In the genomic region with DNA sequence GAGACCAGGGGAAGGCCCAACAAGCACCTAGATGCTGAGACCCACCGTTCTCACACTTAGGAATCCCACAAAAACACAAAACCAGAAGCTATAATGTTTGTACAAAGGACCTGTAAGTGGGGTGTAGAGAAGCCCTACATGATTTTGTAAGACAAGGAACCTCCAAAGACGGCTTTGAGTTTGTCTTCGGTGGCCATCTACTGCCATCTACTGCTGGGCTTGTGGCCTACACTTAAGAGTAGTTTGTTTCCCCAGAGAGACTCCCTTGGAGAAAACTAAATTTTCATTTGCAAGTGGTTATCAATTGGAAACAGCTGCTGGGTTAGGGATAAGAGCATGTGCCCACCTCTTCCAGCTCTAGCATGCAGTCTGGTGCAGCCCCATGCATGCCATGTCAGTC, we compare ENCODE assay signal across 9 mouse cellular contexts. TPM values are rescaled to one million over a fixed set of nuclear protein-coding genes. Genes with fewer than 3 reads are reported as not detected.
A peak's percentile ranks its signal among the peaks of the same experiment; 100 is the strongest.
DNase-seq lines count a peak whose midpoint lies in the region; ATAC-seq and TF ChIP-seq lines count a peak whose summit lies in the region.
"Had no signal": no experiment of that assay in that cellular context is flagged by ENCODE, and none has a peak within 500 bp of the region (broad histone marks: within the 10 kb centered on the region; RNA-seq: fewer than 3 reads in every experiment).

No protein-coding gene starts in this region.

- peak; percentile 58 for DNase-seq in intestine, embryonic 14.5 days (ENCODE audit: low spot score)
- peak; percentile 50 for DNase-seq in ES-CJ7 (ENCODE audit: low read depth, low spot score)
- peak; percentile 73 for DNase-seq in brain, embryonic 14.5 days (ENCODE audit: low read depth)
- peak; percentile 1 to 41 for DNase-seq in layer of hippocampus, adult 2 months (ENCODE audit: low spot score in 2 of 2)
- peak; percentile 14 for DNase-seq in lung, postnatal 25 days (ENCODE audit: low spot score)
- DNase-seq in urinary bladder, postnatal 36 days (ENCODE audit: low spot score in 2 of 2) = peak; percentile 19 to 33

- H3K9me3 ChIP-seq in intestine, embryonic 14.5 days (ENCODE audit: control insufficient read depth, low read length) = no peaks in the 10 kb centered on the region
- no peaks in the 10 kb centered on the region for H3K9me3 ChIP-seq in intestine, embryonic 15.5 days
- no peaks in the 10 kb centered on the region for H3K9me3 ChIP-seq in forebrain, embryonic 13.5 days (replicated peaks)

- TF ChIP-seq POLR2A in brain, embryonic 14.5 days (IDR thresholded peaks at IDR 0.05; ENCODE audit: borderline replicate concordance, extremely low read depth, insufficient read depth, insufficient read length, poor library complexity, severe bottlenecking) = no peak

- H3K36me3 ChIP-seq in intestine, embryonic 14.5 days (ENCODE audit: control insufficient read depth, insufficient read depth, low read length) = no peaks in the 10 kb centered on the region
- H3K36me3 ChIP-seq in intestine, embryonic 15.5 days = no peaks in the 10 kb centered on the region
- H3K36me3 ChIP-seq in forebrain, embryonic 13.5 days (ENCODE audit: poor library complexity, severe bottlenecking) = no peaks in the 10 kb centered on the region

- H3K27ac ChIP-seq in intestine, embryonic 14.5 days (ENCODE audit: low read depth) = no peak overlapping the region
- H3K27ac ChIP-seq in intestine, embryonic 15.5 days = no peak overlapping the region
- no peak overlapping the region for H3K27ac ChIP-seq in forebrain, embryonic 13.5 days
- H3K27ac ChIP-seq in layer of hippocampus, adult 2 months = no peak overlapping the region

- ATAC-seq in intestine, embryonic 14.5 days (replicated peaks; ENCODE audit: low FRiP score, low TSS enrichment, low read depth) = no peak
- no peak for ATAC-seq in intestine, embryonic 15.5 days
- ATAC-seq in forebrain, embryonic 13.5 days = peak; percentile 58

- 41% methylated on average over 3 of the region's 3 CpGs for WGBS in intestine, embryonic 14.5 days
- WGBS in intestine, embryonic 15.5 days = 41% methylated on average over 3 of the region's 3 CpGs
- 47% methylated on average over 3 of the region's 3 CpGs for WGBS in forebrain, embryonic 13.5 days

- no peak overlapping the region for H3K4me3 ChIP-seq in intestine, embryonic 14.5 days (ENCODE audit: low read depth, low read length)
- no peak overlapping the region for H3K4me3 ChIP-seq in intestine, embryonic 15.5 days (replicated peaks)
- H3K4me3 ChIP-seq in forebrain, embryonic 13.5 days = no peak overlapping the region
- no peak overlapping the region for H3K4me3 ChIP-seq in layer of hippocampus, adult 2 months

- no peak overlapping the region for H3K4me2 ChIP-seq in intestine, embryonic 14.5 days (ENCODE audit: low read length)
- no peak overlapping the region for H3K4me2 ChIP-seq in intestine, embryonic 15.5 days (replicated peaks)
- H3K4me2 ChIP-seq in forebrain, embryonic 13.5 days = no peak overlapping the region

- H3K27me3 ChIP-seq in intestine, embryonic 14.5 days (replicated peaks; ENCODE audit: control insufficient read depth, insufficient read depth, low read length) = no peaks in the 10 kb centered on the region
- no peaks in the 10 kb centered on the region for H3K27me3 ChIP-seq in intestine, embryonic 15.5 days (replicated peaks)
- H3K27me3 ChIP-seq in forebrain, embryonic 13.5 days = no peaks in the 10 kb centered on the region

- peak; percentile 60; the same call in 1 of the 2 replicates for TF ChIP-seq CTCF in brain, embryonic 14.5 days (IDR thresholded peaks at IDR 0.05; ENCODE audit: borderline replicate concordance, extremely low read depth, insufficient read depth, insufficient read length)
- TF ChIP-seq CTCF in layer of hippocampus, adult 2 months (conservative IDR thresholded peaks at IDR 0.05) = peak; percentile 85

- no peaks in the 10 kb centered on the region for H3K4me1 ChIP-seq in intestine, embryonic 14.5 days (replicated peaks; ENCODE audit: control insufficient read depth, insufficient read depth, low read length)
- H3K4me1 ChIP-seq in intestine, embryonic 15.5 days (replicated peaks) = no peaks in the 10 kb centered on the region
- H3K4me1 ChIP-seq in forebrain, embryonic 13.5 days = no peaks in the 10 kb centered on the region

- no peak overlapping the region for H3K9ac ChIP-seq in intestine, embryonic 14.5 days (ENCODE audit: low read length)
- no peak overlapping the region for H3K9ac ChIP-seq in intestine, embryonic 15.5 days
- no peak overlapping the region for H3K9ac ChIP-seq in forebrain, embryonic 13.5 days

RNA-seq across cellular contexts. Expression of gene Taar8a, which starts 3.9 kb away (rescaled TPM):
- not detected in 2 replicates for polyA plus RNA-seq in intestine, embryonic 14.5 days (2014; fragmentation: Nextera tagmentation; extraction: Ambion mirVana)
- not detected in 2 replicates for polyA plus RNA-seq in intestine, embryonic 15.5 days (2015; fragmentation: Nextera tagmentation; extraction: Ambion mirVana)
- not detected in 2 replicates for polyA plus RNA-seq in brain, embryonic 14.5 days (2012; rRNA removed)
- not detected in 2 replicates for polyA plus RNA-seq in forebrain, embryonic 13.5 days (2015; fragmentation: Nextera tagmentation; extraction: Ambion mirVana)
- total RNA-seq in layer of hippocampus, adult 2 months (2021) = not detected
- polyA plus RNA-seq: stomach, embryonic 16.5 days had no signal

RNA-seq across cellular contexts. Expression of gene Taar8b, which starts 11.9 kb away (rescaled TPM):
- not detected in 2 replicates for polyA plus RNA-seq in intestine, embryonic 14.5 days (2014; fragmentation: Nextera tagmentation; extraction: Ambion mirVana)
- not detected in 2 replicates for polyA plus RNA-seq in intestine, embryonic 15.5 days (2015; fragmentation: Nextera tagmentation; extraction: Ambion mirVana)
- not detected in 2 replicates for polyA plus RNA-seq in brain, embryonic 14.5 days (2012; rRNA removed)
- polyA plus RNA-seq in forebrain, embryonic 13.5 days (2015; fragmentation: Nextera tagmentation; extraction: Ambion mirVana) = not detected in 2 replicates
- not detected for total RNA-seq in layer of hippocampus, adult 2 months (2021)
- polyA plus RNA-seq: stomach, embryonic 16.5 days had no signal

RNA-seq across cellular contexts. Expression of gene Taar8c, which starts 21.5 kb away (rescaled TPM):
- not detected in 2 replicates for polyA plus RNA-seq in intestine, embryonic 14.5 days (2014; fragmentation: Nextera tagmentation; extraction: Ambion mirVana)
- not detected in 2 replicates for polyA plus RNA-seq in intestine, embryonic 15.5 days (2015; fragmentation: Nextera tagmentation; extraction: Ambion mirVana)
- not detected in 2 replicates for polyA plus RNA-seq in brain, embryonic 14.5 days (2012; rRNA removed)
- not detected in 2 replicates for polyA plus RNA-seq in forebrain, embryonic 13.5 days (2015; fragmentation: Nextera tagmentation; extraction: Ambion mirVana)
- not detected for total RNA-seq in layer of hippocampus, adult 2 months (2021)
- polyA plus RNA-seq: stomach, embryonic 16.5 days had no signal

RNA-seq across cellular contexts. Expression of gene Taar9, which starts 29.2 kb away (rescaled TPM):
- not detected in 2 replicates for polyA plus RNA-seq in intestine, embryonic 14.5 days (2014; fragmentation: Nextera tagmentation; extraction: Ambion mirVana)
- polyA plus RNA-seq in intestine, embryonic 15.5 days (2015; fragmentation: Nextera tagmentation; extraction: Ambion mirVana) = not detected in 2 replicates
- polyA plus RNA-seq in brain, embryonic 14.5 days (2012; rRNA removed) = not detected in 2 replicates
- not detected in 2 replicates for polyA plus RNA-seq in forebrain, embryonic 13.5 days (2015; fragmentation: Nextera tagmentation; extraction: Ambion mirVana)
- total RNA-seq in layer of hippocampus, adult 2 months (2021) = not detected
- polyA plus RNA-seq: stomach, embryonic 16.5 days had no signal

RNA-seq across cellular contexts. Expression of gene Taar7f, which starts 30.9 kb away (rescaled TPM):
- polyA plus RNA-seq in intestine, embryonic 14.5 days (2014; fragmentation: Nextera tagmentation; extraction: Ambion mirVana) = not detected in 2 replicates
- not detected in 2 replicates for polyA plus RNA-seq in intestine, embryonic 15.5 days (2015; fragmentation: Nextera tagmentation; extraction: Ambion mirVana)
- not detected in 2 replicates for polyA plus RNA-seq in brain, embryonic 14.5 days (2012; rRNA removed)
- not detected in 2 replicates for polyA plus RNA-seq in forebrain, embryonic 13.5 days (2015; fragmentation: Nextera tagmentation; extraction: Ambion mirVana)
- total RNA-seq in layer of hippocampus, adult 2 months (2021) = not detected
- polyA plus RNA-seq: stomach, embryonic 16.5 days had no signal

Comparison
In these comparisons a context has a peak if more than half of its experiments do, and no peak if none do; other contexts are left out.
1. DNase-seq: peak in every context shown above with its lines; median percentile 73 in brain, embryonic 14.5 days; 58 in intestine, embryonic 14.5 days; 50 in ES-CJ7; 26 in urinary bladder, postnatal 36 days; 21 in layer of hippocampus, adult 2 months; 14 in lung, postnatal 25 days.